Mouse (Mus musculus) cerebellum, postnatal 36 days (tissue): ENCODE data around the gene Slc26a8.
"Not testable (repeated sequence)": the region's sequence is repeated elsewhere in the genome, so short reads cannot be mapped to it uniquely, and the experiment has no call there.

Experiments
- DNase-seq, 2 experiments: peaks; one replicate each; pipeline ENCODE4 v3.0.0; 2021 to 2022; ENCODE audit warnings: mixed read lengths in 2 of 2

Gene Slc26a8

GRCm38 (mm10) chr17:28689586-28690283, at the start of gene Slc26a8:
Slc26a8 (minus strand) TSS chr17:28690233.
- DNase-seq = peak; percentile 62 to 64

DNA sequence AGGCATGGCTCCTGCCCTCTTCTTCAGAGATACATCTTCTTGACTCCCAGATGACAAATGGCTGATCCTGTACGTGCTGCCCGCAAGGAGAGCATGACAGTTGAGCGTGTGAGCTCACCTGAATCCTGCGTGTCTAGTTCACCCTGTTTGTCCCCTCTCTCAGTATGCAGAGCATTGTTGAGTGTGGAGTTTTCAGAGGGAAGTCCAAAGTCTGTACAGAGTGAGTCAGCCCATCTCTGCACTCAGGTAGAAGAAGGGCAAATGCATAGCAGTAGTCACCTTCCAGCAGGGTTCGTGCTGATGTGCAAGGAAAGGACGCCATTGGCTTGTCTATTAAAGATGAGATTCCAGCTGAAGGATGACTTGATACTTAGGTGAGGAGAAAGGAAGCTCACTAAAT, 49.2 kb upstream of the Slc26a8 start:
- no peak for DNase-seq

- no peak for DNase-seq
Observed at GRCm38 (mm10) chr17:28737973-28738372, 47.9 kb upstream of the Slc26a8 start.

DNA sequence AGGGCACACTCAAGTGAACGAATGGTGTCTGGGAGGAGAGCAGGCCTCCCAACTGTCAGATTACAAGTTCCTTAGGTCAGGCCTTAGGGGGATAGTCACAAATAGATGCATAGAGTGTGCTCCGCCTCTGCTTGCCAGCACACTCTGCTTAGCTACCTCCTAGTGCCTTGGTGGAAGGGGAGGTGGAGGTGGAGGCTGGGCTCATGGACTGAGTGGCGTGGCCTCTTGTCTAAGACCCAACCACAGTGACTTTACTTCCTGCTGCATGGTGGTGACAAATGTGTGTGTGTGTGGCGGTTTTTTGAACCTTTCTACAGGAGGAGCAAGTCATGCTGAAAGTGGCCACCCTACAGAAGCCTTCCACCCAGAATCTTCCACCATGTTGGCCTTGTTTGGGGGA, 46.5 kb upstream of the Slc26a8 start:
- DNase-seq = no peak

DNA sequence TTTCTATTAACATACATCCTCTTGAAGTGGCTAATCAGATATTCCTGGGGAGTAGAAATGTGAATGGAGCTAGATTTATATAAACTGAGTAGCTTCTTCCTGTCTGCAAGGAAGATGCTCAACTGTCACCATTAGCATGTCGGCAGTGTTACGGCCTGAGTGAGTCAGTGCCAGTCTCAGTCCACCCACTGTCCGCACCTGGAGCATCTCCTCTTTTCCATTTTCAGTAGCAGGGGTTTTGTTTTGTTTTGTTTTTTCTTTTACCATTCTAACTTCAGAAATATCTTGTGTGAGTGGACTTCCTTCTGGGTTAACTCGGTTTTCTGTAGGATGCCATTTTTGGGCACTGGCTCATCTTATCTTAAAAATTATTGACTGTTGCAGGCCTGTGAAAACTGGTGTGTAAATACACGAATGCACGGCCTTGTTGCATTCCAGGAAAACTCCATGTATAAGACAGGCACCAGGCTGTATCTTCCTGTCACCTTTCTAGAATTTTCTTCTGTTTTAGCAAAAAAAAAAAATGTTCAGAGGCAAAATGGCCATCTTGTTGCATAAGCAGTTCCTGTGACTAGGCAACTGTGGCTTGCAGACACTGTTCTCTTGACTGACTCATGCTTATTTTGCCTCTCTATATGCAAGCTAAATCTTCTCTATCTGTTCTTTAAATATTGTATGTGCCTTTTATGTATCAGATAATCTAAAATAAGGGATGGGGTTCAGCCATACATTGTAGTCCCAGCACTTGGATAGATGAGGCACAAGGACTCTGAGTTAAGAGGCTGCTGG, 45.5 kb upstream of the Slc26a8 start:
- no peak for DNase-seq

DNA sequence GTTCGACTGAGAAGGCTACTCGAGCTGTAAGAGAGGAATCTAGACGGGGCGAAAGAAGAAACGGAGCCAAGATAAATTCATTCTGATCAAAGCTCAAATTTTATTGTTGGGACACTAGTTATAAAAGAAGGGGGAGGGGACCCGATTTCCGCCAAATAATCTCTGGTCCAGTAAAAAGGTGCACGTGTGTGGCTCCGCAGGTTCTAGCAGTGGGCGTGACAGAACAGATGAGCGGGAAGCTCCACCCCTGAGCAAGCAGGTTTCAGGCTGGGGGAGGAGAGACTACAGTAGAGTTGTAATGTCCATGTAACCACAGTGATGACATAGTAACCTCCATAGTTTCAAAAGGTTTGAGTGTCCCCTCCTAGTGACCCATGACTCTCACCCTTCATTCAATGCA, 37.5 kb upstream of the Slc26a8 start:
- DNase-seq = not testable (repeated sequence)

DNA sequence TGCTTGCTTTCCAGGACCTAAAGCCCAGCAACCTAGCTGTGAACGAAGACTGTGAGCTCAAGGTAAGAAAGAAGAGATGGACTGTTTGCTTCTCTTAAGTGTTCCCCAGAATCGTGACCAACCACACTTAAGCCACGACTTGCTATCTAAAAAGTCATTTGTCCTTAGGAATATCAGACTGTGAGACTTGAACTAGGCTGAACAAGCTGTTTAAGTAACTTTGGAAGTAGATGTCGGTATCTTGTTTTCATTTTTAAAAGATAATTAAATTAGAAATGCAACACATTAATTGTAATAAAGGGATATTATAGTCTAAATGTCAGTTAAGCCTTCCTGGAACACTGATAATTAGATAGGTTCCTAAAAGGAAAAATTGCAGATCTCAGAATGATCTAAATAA, 35.8 kb upstream of the Slc26a8 start, which contains the start of gene AC170998.1:
Gene AC170998.1, plus strand, starts transcription at position 301 of the 400 bp plus-strand sequence.
- no peak for DNase-seq

DNA sequence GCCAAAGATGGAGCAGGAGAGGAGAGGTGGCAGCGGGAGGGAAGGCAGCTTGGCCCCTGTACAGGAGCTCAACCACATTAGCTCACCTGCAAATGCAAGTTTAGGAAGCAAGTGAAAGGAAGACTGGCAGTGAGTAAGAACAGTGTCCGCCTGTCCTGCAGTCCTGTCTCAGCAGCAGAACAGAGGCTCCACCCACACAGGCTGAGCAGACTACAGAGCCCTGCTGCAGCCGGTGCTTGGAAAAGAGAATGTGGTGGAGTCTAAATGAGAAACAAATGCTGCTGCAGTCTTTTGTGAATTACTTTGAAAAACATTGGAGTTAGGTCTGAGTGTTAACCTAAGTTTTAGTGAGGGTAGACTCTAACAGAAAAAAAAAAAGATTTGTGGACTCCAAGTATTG, 27.5 kb upstream of the Slc26a8 start:
- no peak for DNase-seq

DNA sequence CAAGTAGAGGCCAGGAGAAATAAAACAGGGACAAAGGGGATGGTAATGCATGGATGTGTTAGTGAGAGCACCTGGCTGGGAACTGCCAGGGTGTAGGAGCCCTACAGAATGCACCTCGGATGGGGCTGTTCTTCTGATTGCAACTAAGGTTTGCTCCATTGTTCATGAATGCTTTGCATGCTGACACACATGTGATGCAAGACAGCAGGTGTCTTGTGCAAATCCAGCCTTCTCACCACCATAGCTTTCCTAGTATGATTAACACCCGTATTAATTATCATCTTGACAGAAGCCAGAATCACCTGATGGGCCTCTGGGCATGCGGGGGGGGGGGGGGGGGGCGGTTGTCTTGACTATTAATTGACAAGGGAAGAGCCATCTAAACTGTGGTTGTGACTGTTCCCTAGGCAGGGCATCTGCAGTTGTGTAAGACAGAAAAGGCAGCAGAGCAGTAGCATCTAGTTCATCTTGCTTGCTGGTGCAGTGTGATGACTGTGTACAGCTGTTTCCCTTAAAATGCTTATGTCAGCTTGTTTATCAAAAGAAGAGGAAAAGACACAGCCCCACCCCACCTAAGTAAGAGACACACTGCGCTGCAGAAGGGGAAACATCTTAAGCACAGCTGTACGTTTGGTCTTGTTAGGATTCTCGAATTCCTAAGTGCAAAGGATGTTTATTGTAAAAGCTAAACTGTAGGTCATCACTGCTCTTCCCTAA, 26.0 kb upstream of the Slc26a8 start:
- no peak for DNase-seq

DNA sequence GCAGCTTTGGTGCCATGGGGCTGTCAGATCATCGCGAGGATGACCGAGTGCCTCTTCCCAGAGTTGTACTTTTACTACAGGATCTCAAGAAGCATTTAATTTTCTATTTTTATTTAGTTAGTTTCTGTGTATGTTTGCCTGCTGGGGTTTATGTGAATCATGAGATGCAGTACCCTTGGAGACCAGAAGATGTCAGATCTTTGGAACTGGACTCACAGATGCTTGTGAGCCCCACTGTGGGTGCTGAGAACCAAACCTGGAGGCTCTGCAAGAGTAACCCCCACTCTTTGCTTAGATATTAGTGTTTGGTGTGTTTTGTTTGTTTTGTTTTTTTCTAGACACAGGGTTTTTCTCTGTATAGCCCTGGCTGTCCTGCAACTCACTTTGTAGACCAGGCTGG, 24.0 kb upstream of the Slc26a8 start:
- DNase-seq = no peak

DNA sequence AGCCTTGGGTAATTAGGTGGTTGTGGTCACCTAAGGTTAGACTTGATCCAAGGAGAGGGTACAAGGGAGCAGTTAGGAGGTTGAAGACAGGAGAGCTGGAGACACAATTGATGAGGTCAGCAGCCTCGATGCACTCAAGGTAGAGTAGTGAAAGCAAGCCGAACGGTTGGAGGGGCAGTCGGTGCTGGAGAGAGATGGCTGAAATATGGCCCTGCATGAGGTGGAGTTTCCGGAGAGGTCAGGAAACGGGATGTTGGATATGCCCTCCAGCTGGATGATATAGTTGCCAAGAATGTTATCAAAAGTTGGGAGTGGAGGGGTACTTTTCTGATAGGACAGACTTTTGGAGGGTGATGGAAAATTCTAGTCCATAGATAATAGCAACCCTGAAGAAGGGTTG, 22.3 kb upstream of the Slc26a8 start:
- no peak for DNase-seq

GRCm38 (mm10) chr17:28711237-28711636, 21.2 kb upstream of the Slc26a8 start:
- DNase-seq = no peak

GRCm38 (mm10) chr17:28710291-28710688, 20.3 kb upstream of the Slc26a8 start:
- DNase-seq = no peak

DNA sequence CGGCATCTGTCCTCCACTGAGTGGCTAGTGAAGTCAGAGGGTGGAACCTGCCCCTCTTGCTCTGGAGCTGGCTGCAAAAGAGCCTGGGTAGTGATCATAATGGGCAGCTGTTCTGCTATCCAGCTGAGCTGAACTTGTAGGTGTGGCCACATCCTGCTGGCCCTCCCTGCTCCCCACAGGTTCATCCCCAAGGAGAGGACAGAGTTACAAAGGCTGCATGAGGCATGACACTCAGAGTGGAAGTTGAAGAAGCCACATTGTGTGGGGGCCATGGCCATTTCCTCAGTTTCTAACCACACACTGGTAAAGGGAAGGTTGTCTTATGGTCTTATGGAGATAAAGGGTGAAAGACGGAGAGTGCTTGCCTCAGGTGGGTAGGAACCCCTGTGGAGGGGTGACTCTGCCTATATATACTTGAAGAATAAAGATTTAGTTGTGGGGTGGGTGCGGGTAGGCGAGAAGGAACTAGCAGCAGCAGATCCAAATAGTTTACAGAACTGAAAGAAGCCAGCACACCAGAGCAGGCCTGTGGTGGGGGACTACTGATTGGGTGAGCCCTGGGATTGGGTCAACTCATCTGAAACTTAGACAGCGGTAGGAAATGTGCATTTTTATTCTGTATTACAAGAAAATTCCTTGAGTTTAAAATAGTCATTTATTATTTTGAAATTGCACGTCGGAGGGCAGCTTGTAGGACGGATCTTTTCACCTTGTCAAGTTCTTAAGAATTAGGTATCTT, 19.7 kb upstream of the Slc26a8 start:
- DNase-seq = no peak

- DNase-seq = no peak
Observed at GRCm38 (mm10) chr17:28708989-28709388, 19.0 kb upstream of the Slc26a8 start.

- DNase-seq = no peak
Observed at GRCm38 (mm10) chr17:28707816-28708215, 17.8 kb upstream of the Slc26a8 start.

DNA sequence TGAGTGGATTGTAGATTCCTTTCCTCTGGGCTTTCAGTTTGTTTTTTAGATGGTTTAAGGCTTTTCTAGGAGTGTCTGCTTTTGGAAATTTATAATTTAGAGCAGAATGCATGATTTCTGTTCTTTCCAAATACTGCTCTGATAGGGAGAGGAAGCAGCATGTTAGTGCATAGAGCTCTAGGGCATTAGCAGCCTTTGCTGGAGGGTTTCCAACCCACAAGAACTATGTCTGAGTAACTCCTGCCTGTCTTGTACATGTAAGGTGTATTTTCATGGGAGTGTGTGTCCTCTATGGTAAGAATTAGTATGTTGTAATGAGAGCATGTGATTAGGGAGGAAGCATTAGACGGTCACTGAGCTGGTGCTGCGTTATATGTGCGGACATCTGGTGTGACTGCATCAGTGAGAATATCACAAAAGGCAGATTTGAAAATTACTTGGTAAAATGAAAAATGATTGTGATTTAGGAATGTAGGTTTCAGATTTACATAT, 17.1 kb upstream of the Slc26a8 start:
- no peak for DNase-seq

GRCm38 (mm10) chr17:28706697-28707096, 16.7 kb upstream of the Slc26a8 start:
- no peak for DNase-seq

- no peak for DNase-seq
Observed at GRCm38 (mm10) chr17:28702646-28703045, 12.6 kb upstream of the Slc26a8 start.

- DNase-seq = no peak
Observed at GRCm38 (mm10) chr17:28701737-28702136, 11.7 kb upstream of the Slc26a8 start.

DNA sequence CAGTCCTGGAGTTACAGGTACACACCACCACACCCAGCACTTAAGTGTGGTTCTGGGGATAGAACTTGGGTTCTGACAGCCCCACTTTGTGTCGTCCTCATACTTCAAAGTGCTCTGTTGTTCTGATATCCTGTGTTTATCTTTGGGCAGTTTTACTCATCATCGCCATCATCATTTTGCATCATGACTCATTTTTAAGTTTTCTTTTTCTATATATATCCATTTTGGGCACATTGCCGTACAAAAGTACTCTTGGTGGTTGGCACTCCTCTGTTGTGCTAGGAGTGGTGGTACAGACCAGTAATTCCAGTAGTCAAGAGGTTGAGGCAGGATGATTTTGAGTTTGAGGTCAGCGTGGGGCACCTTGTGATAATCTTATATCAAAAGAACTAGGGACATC, 11.1 kb upstream of the Slc26a8 start:
- no peak for DNase-seq

- DNase-seq = no peak
Observed at GRCm38 (mm10) chr17:28699789-28700188, 9.8 kb upstream of the Slc26a8 start.

DNA sequence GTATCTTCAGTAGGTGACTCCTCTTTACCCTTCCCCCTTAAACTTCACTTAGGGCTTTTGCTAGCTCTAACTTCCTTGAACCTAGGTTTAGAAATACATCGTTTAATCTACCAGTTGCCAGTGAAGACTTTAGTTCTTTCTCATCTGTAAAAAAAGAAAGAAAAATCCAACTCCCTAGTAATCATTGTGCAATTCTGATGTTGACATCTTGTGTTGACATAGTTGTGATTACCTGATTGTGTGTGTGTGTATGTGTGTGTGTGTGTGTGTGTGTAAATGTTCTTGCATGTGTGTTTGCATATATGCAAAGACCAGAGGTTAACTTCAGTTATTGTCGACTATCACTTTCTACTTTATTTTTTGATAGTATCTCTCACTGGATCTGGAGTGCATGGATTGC, 8.6 kb upstream of the Slc26a8 start:
- DNase-seq = no peak
